Mouse (Mus musculus) lung, postnatal 4 days (tissue): Measurements from ENCODE around the gene Gm20683.

Experiments used
- DNase-seq, 2 experiments: peaks; one replicate each; pipeline ENCODE4 v3.0.0; 2021

The Gm20683 gene

DNA sequence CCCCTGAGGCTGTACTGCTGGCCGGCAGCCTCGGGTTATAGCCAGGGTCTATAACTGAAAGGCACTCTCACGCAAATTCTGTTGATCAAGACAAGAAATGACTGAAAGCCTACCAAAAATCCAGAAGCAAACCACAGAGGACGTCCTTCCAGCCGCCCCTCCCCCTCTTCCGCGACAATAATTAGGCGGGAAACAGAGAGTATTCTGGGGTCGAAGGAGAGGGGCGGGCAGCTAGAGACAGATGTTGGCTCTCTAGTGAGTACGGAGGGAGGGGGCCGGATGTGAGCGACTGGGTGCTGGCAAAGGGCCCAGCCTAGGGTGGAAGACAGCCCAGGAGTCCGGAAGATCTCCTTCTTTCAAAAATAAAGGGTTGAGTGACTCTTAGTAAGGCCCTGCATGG is 48.9 kb downstream of the Gm20683 start, which contains the start of gene Fam173a:
Gene Fam173a, minus strand, starts transcription at position 287 of the 400 bp plus-strand sequence.
- DNase-seq: peak; percentile 89 to 92

DNA sequence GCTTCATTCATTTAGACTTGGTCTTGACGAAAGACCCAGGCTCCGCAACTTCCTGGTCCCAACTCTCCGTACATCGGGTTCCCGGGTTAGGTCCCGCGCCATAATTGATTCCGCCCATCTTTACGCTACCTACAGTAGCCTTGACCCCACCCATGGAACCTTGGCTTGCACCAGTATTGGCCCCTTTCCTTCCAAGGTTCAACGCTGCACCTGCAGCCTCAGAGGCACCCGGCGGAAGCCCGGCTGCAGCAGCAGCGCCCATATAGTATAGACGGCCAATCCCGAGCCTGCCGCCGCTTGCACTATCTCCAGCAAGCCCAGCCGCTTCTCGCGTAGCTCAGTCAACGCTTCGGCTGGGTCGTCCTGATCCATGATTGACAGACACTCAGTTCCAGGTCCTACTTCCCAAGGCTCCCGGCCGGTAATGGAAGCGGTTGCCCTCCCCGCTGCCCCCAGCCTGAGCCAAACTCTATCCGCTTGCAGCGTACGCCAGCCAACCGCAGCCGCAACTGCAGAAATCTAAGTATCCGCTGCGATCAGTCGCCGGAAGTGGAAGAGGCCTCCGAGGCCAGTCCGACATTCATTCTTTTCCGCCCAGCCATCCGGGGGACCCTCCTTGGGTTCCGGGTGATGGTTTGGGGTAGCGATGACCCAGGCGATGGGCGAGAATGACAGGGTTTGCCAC is 49.6 kb downstream of the Gm20683 start:
- peak; percentile 92 to 93 for DNase-seq

DNA sequence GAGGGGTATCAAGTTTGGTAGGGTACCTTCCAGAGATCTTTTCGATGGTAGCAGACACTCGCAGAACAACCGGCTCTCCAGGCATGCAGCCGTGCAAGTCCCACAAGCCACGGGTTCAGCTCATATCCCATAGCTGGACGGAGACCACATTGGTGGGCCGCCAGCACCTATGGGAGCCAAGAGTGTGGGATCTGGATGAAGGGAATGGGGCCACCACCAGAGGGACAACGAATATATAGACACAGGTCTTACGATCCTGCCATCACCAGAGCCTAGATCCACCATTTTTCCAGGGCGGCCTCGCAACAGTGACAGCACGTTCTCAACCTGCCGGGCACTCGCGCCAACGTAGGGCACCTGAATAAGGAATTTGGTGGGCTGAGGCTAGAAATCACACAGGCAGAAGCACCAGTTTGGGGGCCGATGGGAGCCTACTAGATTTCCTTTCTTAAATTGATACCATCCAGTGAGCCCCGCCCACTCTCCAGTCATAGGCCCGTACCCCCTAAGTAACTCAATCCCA is 50.2 kb downstream of the Gm20683 start:
- peak in 1 of 2 experiments; percentile 31 for DNase-seq

DNA sequence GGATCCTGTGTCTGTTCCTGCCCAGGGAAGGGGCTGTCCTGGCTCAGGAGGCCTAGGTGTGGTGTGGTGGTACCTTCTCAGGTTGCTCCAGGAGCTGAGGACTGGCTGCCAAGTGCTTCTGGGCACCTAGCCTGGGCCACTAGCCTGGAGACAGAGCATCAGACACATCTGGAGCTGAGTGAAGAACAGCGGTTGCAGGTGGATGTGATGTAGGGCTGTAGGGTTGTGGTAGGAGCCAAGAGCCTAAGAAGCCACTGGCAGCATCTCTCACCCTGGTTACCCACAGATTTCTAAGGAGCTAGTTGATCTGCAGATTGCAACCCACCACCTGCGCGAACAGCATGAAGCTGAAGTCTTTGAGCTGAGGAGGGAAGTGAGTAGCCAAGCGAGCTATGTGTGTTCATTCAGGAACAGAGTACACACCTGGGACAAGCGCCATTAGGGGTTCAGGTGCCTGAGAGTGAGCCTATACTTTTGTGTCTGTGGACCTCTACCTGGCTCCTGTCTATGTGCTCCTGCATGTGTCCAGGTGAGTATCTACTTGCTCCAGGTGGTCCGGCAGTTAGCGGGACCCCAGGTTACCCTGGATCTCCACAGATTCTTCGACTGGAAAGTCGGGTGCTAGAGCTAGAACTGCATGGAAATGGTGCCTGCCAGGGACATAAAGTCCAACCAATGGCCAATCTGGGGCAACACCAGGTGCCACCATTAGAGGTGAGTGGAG is 54.6 kb downstream of the Gm20683 start:
- peak in 1 of 2 experiments; percentile 18 for DNase-seq

DNA sequence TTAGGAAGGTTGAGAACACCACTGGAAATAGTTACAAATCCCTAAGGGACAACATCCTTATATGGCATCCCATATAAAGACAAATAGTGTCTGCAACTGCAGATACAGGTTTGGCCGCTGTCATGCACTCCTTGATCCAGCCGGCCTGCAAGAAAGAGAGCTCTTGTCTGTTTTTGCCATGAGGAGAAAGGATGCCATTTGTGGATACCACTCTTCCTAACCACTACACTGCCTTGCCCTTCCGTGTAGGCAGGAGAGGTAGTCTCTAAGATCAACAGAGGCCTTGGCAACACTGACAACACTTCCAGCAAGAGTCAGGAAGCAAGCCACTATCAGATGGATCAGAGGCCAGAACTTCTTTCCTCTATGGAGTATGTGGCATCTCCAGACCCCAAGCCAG is 55.3 kb downstream of the Gm20683 start, which contains the start of gene Ccdc78:
Gene Ccdc78, plus strand, starts transcription at position 301 of the 400 bp plus-strand sequence.
- DNase-seq: no peak

- peak; percentile 95 for DNase-seq
Observed at GRCm38 (mm10) chr17:25785281-25785745, 56.2 kb downstream of the Gm20683 start, which contains the start of gene Haghl. TSS of gene Haghl (minus strand) at chr17:25785673.
